Mouse (Mus musculus): ENCODE data around the gene Arfgap2.

Arfgap2 gene

DNA sequence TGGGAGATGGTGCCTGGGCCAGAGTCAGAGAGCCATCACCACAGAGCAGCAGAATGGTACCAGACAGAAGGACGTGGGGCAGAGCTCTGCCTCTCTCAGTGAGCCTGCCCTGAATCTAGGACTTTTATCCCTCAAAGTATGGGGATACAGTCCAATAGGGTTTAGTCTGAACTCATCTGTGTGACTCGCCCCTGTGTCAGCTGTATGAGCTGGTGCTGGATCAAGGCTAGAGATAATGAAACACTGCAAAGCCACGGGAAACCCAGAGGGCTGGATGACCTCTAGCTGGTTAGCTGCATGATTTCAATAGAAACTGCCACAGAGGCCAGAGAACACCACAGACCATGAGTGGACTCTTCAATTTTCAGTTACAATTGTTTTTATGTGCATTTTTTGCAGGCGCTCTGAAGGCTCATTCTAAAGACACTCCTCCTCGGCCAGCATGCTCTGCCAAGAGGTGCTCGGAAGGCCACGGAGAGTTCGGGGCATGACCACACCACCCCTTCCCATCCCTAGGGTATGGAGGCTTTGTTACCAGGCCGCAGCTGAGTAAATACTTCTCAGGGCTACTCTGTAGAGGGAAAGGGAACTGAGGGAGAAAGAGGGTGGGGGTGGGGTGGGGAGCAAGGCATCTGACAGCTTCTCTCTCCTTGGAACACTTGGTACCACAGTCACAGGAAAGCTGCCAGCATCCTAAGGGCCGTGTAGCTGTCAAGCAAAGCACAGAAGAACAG, 48.0 kb downstream of the Arfgap2 start:
- peak; percentile 38 for DNase-seq

DNA sequence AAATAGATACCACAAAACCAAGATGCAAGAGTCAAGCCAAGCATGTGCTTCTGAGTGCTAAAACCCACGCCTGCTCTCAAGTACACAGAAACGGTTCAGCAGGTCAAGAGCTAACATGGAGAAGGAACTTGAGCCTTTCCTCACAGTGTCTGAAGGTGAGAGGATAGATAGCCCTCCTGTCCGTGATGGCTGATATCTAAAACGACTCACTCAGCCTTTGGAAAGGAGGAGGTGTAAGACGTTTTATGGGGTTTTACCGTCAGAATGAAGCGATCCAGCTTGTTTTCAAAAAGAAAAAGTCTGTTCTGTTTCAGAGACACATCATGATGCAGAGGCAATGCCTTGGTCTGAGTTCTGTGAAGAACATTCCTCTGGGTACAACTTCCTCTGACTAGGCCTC, 49.4 kb downstream of the Arfgap2 start:
- DNase-seq, result no peak

DNA sequence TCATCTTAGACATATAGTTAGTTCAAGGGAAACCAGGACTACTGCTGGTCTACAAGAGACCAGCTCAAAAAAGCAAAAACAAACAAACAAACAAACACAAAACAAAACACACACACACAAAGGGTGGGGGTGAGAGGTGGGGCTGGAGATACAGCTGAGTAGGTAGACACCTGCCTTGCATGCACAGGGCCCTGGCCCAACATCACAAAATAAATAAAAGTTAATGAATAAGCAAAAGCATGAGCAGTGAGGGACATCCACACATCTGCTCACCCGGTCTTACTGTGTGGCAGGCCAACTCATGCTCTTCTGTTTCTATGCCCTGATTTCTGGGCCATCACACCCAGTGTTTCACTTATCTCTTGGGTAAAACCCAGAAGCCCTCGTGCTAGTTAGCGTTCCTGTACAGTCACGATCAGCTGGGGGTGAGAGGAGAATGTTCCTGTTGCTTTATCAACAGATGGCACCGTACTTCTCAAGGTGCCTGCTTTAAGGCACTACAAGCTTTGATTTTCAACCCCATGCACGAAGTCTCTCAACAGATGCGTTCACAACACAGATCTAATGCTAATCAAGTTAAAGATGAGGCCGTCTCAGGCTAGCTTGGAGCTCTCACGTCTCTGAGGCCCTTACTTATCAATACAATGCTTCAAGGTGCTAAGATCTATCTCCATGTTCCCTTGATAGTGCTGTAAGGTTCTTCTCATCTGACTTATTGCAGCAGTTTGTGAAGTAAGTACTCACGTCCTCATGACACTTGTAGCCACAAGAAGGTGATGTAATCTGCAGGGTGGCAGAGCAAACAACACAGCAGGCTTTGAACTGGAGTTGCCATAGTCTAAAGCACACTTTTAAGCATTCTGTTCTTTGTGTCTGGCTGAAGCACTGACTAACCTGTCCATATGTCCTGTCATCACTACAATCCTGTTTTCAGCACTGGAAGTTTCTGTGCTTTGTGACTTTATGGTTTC, 56.1 kb downstream of the Arfgap2 start:
- DNase-seq, result no peak

DNA sequence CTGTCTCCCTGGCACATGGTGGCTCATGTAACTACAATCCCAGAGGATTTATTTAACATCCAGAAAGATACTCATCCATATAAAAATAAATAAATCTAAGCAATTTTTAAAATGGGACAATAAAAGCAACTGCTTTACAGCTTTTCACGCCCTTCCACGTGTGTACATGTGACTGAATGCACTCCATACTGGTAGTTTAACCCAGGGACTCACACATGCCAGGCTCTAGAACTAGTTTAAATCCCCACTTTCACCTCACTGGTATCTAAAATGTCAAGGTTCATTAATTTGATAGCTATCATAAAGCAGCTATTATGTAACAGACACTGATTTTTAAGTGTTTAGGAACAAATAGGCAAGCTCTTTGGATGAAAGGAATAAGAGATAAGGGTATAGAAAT, 57.1 kb downstream of the Arfgap2 start:
- DNase-seq, result no peak

DNA sequence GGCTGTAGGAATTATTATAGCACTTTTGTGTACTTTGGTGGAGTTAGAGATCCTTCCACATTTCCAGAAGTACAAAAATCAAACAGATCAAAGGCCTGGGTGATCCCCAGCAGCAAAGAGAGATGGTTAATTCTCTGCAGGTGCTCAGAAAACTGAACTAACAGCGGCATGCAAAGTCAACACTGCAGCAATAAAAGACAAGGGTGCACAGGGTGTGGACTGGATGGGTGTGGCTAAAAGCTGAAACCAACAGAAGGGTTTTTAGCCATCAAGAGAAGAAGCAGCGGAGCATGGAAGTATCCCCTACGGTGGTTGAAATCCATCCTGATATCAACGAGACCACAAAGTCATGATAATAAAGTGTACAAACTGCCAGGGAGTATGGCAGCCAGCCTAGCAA, 57.7 kb downstream of the Arfgap2 start:
- no peak for DNase-seq

DNA sequence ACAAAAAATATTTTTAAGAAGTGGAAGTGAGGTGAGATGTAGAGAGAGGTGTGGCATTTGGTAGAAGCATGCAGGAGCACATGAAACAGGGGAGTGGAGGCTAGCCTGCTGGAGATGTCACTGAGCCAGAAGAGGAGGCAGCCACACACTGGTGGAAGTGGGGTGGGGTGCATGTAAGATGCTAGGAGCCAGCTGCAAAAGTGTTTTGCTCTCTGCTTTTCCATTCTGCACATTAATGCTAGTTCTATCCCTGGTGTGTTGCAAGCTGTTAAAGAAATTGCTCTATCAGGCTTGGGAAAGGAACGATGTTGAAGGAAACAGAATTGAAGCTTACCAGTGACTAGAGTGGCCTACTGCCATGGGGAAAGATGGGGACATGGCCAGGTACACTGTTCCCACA, 59.6 kb downstream of the Arfgap2 start:
- DNase-seq, result no peak

DNA sequence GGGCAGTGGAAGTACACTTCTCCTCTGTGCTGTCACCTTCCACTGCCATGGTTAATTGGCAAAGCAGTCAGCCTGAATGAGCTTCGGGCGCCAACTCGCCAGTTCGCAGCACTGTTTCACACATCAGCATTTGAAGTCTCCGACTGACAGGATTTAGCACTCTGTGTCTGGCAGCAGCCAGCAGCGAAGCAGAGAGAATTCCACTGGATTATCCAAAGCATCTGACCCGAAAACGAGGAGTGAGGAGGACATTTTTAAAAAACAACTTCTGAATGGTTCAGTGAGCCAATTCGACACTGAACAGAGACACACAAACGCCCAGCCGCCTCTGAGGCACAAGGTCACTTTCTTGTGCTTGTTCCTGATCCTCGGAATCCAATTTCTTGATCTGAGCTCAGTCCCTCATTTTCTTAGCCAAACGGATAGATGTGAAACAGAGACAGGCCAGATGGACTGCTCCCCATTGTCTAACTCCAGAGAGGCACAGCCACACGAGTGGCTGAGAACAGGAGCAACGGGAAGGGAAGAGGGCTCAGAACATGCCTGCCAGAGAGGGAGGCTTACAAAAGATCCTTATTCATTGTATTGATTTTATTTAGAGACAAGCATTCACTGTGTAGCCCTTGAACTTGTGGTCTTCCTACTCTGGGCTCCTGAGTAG, 60.1 kb downstream of the Arfgap2 start:
- DNase-seq, result peak; percentile 49

All from layer of hippocampus, adult 9-11 months (tissue).